Mouse (Mus musculus): ENCODE measurements around the gene 2410131K14Rik.

GRCm38 (mm10) chr5:118223142-118223757 lies 21.8 kb upstream of the 2410131K14Rik start:
- TF ChIP-seq CTCF (conservative IDR thresholded peaks at IDR 0.05; ENCODE audit: low read length) (no peak), NANOG (IDR thresholded peaks at IDR 0.05; ENCODE audit: borderline replicate concordance, low read length) (no peak), POU5F1 (IDR thresholded peaks at IDR 0.05; ENCODE audit: borderline replicate concordance, low read length) (no peak)
